Mouse (Mus musculus): ENCODE measurements around the gene Ndufaf8. TPM values are rescaled to one million over a fixed set of nuclear protein-coding genes. Genes with fewer than 3 reads are reported as not detected.

The Ndufaf8 gene
- total and polyA plus RNA-seq, 2 experiments from 2014 or later = 57.0 to 64.8 TPM

DNA sequence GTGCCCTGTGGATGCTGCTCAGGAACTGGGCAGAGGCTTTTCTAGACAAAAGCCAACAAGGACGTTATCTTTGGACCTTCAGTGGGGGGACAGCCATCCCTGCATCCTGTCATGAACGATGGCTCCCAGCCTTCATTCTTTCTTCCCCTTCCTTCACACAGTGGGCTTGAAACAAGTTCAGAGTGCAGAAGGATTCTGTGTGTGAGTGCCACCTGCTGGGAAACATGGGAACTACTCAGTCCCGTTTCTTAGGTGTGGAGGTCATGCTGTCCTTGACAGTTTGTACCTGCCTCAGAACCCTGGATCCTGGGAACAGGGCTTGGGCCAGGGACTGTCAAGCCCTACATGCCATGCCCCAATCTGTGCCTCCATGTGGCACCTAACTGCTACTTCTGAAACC lies 2.3 kb downstream of the Ndufaf8 start:
- Histone ChIP-seq H3K4me2 (ENCODE audit: low read depth, low read length, poor library complexity, severe bottlenecking) (no peak overlapping the region), H3K27ac (ENCODE audit: low read depth, low read length) (peak overlapping the region; percentile 67), H3K9ac (replicated peaks; ENCODE audit: low read length, poor library complexity, severe bottlenecking) (no peak overlapping the region), H3K4me1 (ENCODE audit: insufficient read depth, low read length) (peaks cover 13% of the 10 kb centered on the region; the same call in 1 of the 2 replicates), H3K36me3 (ENCODE audit: insufficient read depth, low read length) (peaks cover 29% of the 10 kb centered on the region), H3K4me3 (ENCODE audit: low read depth, low read length) (no peak overlapping the region), H3K27me3 (ENCODE audit: insufficient read depth, low read length) (no peaks in the 10 kb centered on the region), H3K9me3 (ENCODE audit: low read length) (no peaks in the 10 kb centered on the region)
- ATAC-seq (ENCODE audit: low FRiP score) (no peak), DNase-seq (ENCODE audit: low spot score) (peak; percentile 84)
- WGBS = 1% methylated on average over 3 of the region's 3 CpGs
- peak; percentile 93 for TF ChIP-seq CTCF (IDR thresholded peaks at IDR 0.05)

DNA sequence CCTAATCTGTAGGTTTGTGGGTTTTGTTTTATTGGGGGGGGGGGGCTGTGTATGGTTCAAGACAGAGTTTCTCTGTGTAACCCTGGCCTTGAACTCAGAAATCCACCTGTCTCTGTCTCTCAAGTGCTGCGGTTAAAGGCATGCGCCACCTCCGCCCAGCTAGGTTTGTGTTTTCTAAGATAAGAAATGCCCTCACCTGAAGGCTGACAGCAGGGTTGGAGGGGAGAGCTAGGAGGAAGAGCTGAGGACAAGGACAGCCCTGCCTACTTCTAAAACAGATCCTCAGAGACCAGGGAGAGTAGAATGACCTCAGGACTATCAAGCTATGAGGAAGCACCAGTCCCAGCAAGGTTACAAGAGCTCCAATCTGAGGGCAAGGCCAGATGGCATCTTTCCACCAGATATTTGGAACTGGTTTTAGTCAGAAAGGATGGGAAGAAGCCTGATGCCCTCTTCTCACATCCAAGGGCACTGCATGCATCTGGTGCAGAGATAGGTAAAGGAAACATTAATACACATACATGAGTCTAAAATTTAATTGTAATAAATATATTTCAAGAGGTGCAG lies 4.8 kb downstream of the Ndufaf8 start:
- Histone ChIP-seq H3K4me3 (ENCODE audit: low read depth, low read length) (no peak overlapping the region), H3K9ac (replicated peaks; ENCODE audit: low read length, poor library complexity, severe bottlenecking) (no peak overlapping the region), H3K27me3 (ENCODE audit: insufficient read depth, low read length) (no peaks in the 10 kb centered on the region), H3K4me2 (ENCODE audit: low read depth, low read length, poor library complexity, severe bottlenecking) (no peak overlapping the region), H3K9me3 (ENCODE audit: low read length) (no peaks in the 10 kb centered on the region), H3K27ac (ENCODE audit: low read depth, low read length) (no peak overlapping the region), H3K4me1 (ENCODE audit: insufficient read depth, low read length) (peaks cover 7% of the 10 kb centered on the region; the same call in 1 of the 2 replicates), H3K36me3 (ENCODE audit: insufficient read depth, low read length) (peaks cover 33% of the 10 kb centered on the region)
- ATAC-seq (ENCODE audit: low FRiP score) (no peak), DNase-seq (ENCODE audit: low spot score) (no peak)
- WGBS = 95% methylated on average over 3 of the region's 3 CpGs
- TF ChIP-seq CTCF (IDR thresholded peaks at IDR 0.05) = no peak

DNA sequence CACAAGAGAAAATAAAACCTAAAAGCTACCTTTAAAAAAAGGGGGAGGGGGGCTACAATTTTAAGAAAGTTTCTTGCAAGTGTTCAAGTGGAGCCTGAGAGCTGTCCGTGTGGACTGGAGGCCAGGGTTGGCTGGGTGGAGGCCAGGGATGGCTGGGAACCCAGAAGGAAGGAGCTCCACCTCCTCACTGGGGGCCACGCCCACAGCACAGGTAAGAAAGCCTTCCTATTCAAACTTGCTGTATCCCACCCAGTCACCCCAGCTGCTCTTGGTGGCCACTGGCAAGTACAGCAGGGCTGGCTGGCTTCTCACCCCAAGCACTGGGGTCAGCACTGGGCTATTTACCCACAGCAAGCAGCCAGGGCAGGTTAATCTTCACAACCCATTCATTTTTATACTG lies 8.3 kb downstream of the Ndufaf8 start:
- WGBS = 94% methylated on average over 2 of the region's 2 CpGs
- no peak overlapping the region for H3K4me3 ChIP-seq (ENCODE audit: low read depth, low read length)
- no peak overlapping the region for H3K27ac ChIP-seq (ENCODE audit: low read depth, low read length)
- no peak for TF ChIP-seq CTCF (IDR thresholded peaks at IDR 0.05)
- no peak overlapping the region for H3K4me2 ChIP-seq (ENCODE audit: low read depth, low read length, poor library complexity, severe bottlenecking)
- H3K9ac ChIP-seq (replicated peaks; ENCODE audit: low read length, poor library complexity, severe bottlenecking) = no peak overlapping the region
- ATAC-seq (ENCODE audit: low FRiP score) = no peak
- no peak for DNase-seq (ENCODE audit: low spot score)
- H3K36me3 ChIP-seq (ENCODE audit: insufficient read depth, low read length) = peaks cover 41% of the 10 kb centered on the region
- H3K27me3 ChIP-seq (ENCODE audit: insufficient read depth, low read length) = no peaks in the 10 kb centered on the region
- no peaks in the 10 kb centered on the region for H3K9me3 ChIP-seq (ENCODE audit: low read length)
- no peaks in the 10 kb centered on the region for H3K4me1 ChIP-seq (ENCODE audit: insufficient read depth, low read length)

DNA sequence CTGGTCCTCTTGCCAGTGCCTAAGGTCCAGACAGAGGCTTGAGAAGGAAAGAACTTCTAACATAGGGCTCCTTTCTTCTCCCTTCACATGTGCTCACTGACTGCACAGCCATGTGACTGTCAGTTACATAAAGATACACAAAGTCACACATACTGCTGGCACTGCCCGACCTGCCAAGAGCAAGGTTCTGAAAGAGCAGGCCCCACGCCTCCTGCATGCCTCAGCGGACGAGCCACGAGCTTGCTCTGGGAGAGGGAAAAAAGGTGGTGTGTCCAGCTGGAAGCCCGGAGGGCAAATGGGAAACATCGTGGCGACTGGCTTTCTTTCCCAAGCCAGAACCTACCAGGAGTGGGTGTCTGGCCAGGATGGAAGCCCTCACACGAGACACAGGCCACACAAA lies 9.1 kb downstream of the Ndufaf8 start:
- Histone ChIP-seq H3K36me3 (ENCODE audit: insufficient read depth, low read length) (peaks cover 41% of the 10 kb centered on the region), H3K4me1 (ENCODE audit: insufficient read depth, low read length) (no peaks in the 10 kb centered on the region), H3K9me3 (ENCODE audit: low read length) (no peaks in the 10 kb centered on the region), H3K4me3 (ENCODE audit: low read depth, low read length) (no peak overlapping the region), H3K27ac (ENCODE audit: low read depth, low read length) (no peak overlapping the region), H3K27me3 (ENCODE audit: insufficient read depth, low read length) (no peaks in the 10 kb centered on the region), H3K4me2 (ENCODE audit: low read depth, low read length, poor library complexity, severe bottlenecking) (no peak overlapping the region), H3K9ac (replicated peaks; ENCODE audit: low read length, poor library complexity, severe bottlenecking) (no peak overlapping the region)
- no peak for TF ChIP-seq CTCF (IDR thresholded peaks at IDR 0.05)
- no peak for ATAC-seq (ENCODE audit: low FRiP score)
- WGBS = 88% methylated on average over 9 of the region's 9 CpGs
- DNase-seq (ENCODE audit: low spot score) = no peak

DNA sequence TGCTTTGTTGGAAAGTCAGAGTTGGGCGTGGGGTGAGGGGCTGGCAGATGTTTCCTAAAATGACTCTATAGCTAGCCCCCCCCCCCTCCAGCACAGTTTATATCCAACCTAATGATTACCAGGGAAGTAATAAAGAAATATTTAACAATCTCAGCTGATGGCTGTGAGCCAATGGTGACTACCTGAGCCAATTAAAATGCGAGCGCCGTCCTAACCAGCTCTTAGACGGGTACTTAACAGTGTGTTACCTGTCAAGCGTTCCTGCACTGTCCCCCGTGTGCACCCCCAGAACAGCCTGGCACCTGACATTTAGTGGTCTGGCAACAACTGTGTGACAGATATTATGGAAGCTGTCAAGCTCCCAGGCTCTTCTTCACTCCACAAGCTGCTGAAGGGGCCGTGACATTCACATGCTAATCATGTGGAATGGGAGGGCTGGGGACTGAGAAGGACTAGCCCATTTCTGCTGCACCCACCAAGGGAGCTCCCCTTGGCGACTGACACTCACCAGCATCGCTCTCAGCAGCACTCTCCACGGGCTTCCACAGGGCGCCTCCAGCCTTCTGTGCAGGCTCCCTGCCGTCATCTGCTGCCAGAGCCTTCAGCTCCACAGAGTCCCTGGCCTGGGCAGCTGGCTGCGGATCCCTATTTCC lies 11.0 kb downstream of the Ndufaf8 start:
- no peak for ATAC-seq (ENCODE audit: low FRiP score)
- H3K27ac ChIP-seq (ENCODE audit: low read depth, low read length) = no peak overlapping the region
- WGBS = 72% methylated on average over 14 of the region's 14 CpGs
- no peak overlapping the region for H3K4me3 ChIP-seq (ENCODE audit: low read depth, low read length)
- no peaks in the 10 kb centered on the region for H3K4me1 ChIP-seq (ENCODE audit: insufficient read depth, low read length)
- H3K36me3 ChIP-seq (ENCODE audit: insufficient read depth, low read length) = peaks cover 33% of the 10 kb centered on the region
- H3K9ac ChIP-seq (replicated peaks; ENCODE audit: low read length, poor library complexity, severe bottlenecking) = no peak overlapping the region
- no peaks in the 10 kb centered on the region for H3K9me3 ChIP-seq (ENCODE audit: low read length)
- no peak overlapping the region for H3K4me2 ChIP-seq (ENCODE audit: low read depth, low read length, poor library complexity, severe bottlenecking)
- no peak for DNase-seq (ENCODE audit: low spot score)
- TF ChIP-seq CTCF (IDR thresholded peaks at IDR 0.05) = no peak
- H3K27me3 ChIP-seq (ENCODE audit: insufficient read depth, low read length) = no peaks in the 10 kb centered on the region

DNA sequence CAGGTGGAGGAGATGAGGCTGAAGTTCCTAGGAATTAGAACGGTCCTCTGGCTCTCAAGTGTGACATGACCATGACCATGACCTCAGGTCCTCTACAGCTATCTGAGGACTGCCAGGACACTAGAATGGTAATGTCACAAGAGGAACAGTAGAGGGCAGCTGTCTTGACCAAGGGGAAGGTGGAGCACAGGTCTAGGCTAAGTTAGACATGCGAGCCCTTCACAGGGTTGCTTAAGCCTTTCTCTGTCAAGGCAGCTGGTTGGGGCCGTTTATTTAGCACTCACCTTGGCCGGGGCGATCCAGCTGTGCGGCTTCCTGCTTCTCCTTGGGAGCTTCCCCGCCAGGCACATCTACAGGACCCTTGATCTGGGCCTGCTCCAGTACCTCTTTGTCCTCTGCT lies 11.8 kb downstream of the Ndufaf8 start:
- Histone ChIP-seq H3K27ac (ENCODE audit: low read depth, low read length) (no peak overlapping the region), H3K4me1 (ENCODE audit: insufficient read depth, low read length) (no peaks in the 10 kb centered on the region), H3K36me3 (ENCODE audit: insufficient read depth, low read length) (peaks cover 30% of the 10 kb centered on the region), H3K4me2 (ENCODE audit: low read depth, low read length, poor library complexity, severe bottlenecking) (no peak overlapping the region), H3K27me3 (ENCODE audit: insufficient read depth, low read length) (no peaks in the 10 kb centered on the region), H3K9ac (replicated peaks; ENCODE audit: low read length, poor library complexity, severe bottlenecking) (peak overlapping the region; percentile 24; the same call in 1 of the 2 replicates), H3K4me3 (ENCODE audit: low read depth, low read length) (no peak overlapping the region), H3K9me3 (ENCODE audit: low read length) (no peaks in the 10 kb centered on the region)
- peak; percentile 45 for TF ChIP-seq CTCF (IDR thresholded peaks at IDR 0.05)
- DNase-seq (ENCODE audit: low spot score) (peak; percentile 26), ATAC-seq (ENCODE audit: low FRiP score) (0 out of 2 replicates have a peak, but pooled peaks have one; percentile 15)
- 68% methylated on average over 7 of the region's 7 CpGs for WGBS

All from midbrain, postnatal 0 days (tissue).